Mouse (Mus musculus) MEL-GATA-1-ER (cell line): ENCODE measurements around the gene Cdc42bpa.

Source experiments
- DNase-seq: peaks from one replicate; pipeline ENCODE4 v3.0.0-alpha.2; 2012; ENCODE audit warnings: low read depth; ENCODE audit errors: extremely low read depth

Cdc42bpa gene

DNA sequence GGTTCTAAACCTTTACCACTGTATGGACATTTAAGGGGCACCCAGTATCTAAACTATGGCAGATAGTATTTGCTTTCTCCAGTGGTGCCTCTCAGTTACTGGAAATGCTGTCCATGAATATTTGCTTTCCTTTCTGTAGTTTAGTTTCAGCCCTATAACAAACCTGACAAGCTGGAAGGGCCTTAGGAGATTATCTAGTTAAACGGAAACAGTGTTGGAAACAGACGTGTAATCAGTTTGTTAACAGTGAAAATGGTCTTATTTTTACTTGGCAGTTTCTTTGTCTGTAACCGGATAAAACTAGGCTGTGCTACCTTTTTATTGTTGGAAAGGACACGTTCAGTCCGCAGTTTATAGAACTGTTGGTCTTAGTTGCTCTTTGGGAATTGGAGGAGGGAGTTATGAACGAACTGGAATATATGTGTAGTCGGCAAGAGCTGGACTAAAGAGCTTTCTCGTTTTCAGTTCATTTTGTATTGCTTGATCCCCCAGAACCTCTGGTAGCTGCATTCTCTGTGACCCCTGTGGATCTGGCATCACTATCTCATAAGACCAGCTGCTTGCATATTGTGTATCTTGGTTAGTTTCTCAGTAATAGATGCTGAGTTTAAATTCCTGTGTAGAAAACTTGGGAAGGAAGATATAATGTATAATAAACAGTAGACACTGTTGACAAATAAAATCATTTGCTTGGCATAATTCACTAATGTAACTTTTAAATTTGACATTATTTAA is 70.5 kb downstream of the Cdc42bpa start:
- peak; percentile 61 for DNase-seq

DNA sequence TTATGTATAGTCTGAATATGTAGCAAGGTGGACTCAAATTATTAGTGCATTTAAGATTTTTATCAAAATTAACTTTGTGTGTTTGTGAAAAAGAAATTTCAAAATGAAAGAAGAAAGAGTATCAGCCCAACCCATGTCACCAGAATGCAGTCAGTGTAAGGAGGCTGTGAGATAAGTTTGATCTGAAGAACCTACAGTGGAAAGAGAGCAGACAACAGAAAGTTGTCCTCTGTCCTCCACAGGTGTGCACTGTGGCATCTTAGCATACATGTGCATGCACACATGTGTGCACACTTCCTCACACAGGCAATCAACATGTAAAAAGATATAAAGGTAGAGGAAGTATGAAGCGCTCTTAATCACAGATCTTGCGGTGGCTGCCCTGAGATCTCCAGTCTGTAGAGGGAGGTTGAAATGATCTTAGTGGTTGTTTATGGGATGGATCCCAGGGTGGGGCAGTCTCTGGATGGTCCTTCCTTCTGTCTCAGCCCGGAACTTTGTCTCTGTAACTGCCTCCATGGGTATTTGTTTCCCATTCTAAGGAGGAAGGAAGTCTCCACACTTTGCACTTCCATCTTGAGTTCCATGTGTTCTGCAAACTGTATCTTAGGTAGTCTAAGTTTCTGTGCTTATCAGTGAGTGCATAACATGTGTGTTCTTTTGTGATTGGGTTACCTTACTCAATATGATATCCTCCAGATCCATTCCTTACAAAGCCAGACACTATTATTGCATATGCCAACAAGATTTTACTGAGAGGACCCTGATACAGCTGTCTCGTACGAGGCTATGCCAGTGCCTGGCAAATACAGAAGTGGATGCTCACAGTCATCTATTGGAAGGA is 71.7 kb downstream of the Cdc42bpa start:
- peak; percentile 49 for DNase-seq

- DNase-seq, result no peak
Observed at GRCm38 (mm10) chr1:180037461-180037860, 77.2 kb downstream of the Cdc42bpa start.

DNA sequence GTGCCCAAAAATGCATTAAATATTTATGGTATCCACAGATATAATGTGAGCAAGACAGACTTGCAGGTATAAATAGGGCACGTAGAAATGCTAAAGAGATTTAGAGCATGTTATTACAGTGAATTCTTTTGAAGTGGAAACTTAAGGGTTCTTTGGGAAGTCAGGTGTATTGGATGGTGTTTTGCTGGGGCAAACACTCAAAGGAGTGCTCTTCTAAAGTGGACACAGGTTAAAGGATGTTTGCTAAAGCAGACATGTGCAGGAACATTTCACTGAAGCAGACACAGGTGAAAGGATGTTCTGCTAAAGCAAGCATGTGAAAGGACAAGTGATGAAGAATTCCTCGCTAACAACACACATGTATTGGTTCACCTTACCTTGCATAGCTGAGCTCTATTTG is 83.9 kb downstream of the Cdc42bpa start:
- no peak for DNase-seq

- no peak for DNase-seq
Observed at GRCm38 (mm10) chr1:180045172-180045571, 84.9 kb downstream of the Cdc42bpa start.

DNA sequence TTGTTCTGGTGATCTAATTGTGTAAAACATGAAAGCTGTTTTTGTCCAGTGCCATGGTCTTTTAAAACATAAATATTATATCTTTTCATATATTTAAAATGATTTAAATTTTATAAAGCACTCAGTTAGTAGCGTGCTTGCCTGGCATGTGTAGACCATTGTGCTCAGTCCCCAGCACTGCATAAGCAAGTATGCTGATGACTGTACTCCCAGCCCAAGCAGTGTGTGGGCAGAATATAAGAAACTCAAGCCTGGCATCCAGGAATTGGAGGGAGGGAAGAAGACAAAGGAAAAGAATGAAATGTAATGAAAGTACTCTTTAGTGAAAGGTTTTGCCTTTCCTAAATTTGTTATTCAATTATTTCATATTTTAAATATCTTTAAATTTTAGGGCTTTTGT is 128.9 kb downstream of the Cdc42bpa start:
- DNase-seq, result no peak

DNA sequence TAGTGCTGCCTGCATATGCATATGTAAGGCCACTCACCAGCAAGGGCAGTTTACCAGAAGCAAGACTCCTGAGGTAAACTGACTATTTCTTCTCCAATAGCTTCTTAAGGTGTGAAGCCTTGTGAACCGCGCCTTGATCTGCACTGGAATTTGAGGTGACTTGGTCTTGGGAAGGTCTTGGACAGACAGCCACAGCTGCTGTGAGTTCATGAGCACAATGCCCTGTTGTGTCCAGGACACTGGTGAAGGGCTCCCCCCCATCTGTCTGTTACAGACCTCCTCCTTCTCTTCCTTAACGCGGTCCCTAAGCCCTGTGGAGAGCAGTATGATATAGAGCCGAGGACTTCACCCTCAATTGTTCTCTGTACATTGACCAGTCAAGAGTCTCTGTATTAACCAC is 138.2 kb downstream of the Cdc42bpa start:
- DNase-seq, result no peak

GRCm38 (mm10) chr1:180104567-180104966 is 144.3 kb downstream of the Cdc42bpa start:
- DNase-seq, result no peak

DNA sequence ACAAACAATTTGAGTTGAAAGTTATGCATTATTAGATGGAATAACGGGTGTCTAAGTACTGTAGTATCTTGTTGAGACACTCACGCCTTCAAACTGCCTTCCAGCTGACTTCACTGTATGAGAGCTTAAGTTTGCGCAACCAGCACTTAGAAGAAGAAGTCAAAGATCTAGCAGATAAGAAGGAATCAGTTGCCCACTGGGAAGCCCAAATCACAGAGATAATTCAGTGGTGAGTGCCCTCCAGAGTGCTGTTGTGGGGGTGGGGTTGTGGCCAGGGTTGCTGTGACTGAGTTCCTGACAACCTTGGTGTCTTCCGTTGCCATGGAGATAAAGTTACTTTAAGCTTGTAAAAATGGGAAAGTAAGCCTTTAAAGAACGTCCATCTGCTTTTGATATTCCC is 148.8 kb downstream of the Cdc42bpa start:
- no peak for DNase-seq

DNA sequence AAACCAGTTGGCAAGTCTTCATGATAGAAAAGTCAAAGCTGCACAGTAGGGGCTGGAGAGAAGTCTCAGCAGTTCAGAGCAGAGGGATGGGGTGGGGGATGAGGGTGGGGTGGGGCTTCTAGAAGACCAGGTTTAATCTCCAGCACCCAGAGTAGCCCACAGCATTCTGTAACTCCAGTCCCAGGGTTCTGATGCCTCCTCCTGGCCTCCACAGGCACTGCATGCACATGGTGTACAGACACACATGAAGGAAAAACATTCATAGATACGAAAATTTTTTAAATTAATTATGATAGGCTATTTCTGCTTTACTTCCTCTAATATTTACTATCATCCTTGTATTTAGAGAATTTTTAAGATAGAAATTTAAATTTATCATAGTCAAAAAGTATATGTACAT is 156.3 kb downstream of the Cdc42bpa start:
- DNase-seq, result no peak

- DNase-seq, result no peak
Observed at GRCm38 (mm10) chr1:180118233-180118632, 158.0 kb downstream of the Cdc42bpa start.

DNA sequence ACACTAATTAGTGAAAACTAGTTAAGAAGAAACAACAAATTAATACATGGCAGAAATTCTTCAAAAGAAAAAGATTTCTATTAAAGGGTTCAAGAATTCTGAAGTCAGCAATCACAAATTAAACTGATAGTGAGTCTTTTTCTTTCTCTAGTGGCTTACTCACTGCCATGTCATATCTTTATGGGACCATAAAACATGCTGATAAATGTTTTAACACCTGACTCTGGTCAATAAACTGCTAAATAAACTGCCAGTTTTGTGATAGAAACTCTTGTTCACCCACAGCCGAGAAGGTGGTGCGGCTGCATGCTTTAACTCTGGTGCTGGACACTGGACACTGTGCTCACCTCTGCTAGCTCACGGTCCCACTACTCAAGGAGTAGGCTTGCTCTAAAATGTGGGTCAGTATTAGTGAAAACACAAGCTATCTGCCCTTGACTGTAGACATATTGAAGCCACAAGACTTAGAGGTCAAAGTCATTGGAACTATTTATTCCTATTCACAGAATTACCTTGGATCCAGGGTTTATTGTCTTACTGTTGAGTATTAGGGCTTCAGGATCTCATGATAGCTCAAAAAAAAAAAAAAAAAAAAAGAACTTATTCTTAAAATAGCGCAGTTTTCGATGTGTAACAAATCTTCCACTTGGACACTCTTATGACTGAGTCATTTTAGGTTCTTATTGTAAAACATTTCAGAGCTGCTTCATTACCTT is 168.0 kb downstream of the Cdc42bpa start:
- no peak for DNase-seq

DNA sequence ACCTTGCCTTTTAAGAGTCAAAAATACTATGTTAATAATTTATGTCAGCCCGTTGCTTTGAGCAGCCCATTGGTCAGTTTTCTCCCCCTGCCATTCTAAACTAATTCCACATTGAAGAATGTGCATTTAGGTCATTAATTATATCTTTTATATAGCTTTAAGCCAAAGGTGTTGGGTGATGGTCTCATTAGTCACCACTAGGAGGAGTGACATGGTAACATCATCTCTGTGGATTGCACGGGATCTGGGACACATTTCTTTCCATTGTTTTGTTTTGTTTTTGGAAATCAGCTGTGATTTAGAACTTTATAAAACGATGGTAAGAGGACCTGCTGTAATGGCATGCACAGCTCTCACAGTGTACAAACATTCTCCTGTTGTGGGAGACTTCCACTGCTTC is 171.1 kb downstream of the Cdc42bpa start:
- peak; percentile 30 for DNase-seq

DNA sequence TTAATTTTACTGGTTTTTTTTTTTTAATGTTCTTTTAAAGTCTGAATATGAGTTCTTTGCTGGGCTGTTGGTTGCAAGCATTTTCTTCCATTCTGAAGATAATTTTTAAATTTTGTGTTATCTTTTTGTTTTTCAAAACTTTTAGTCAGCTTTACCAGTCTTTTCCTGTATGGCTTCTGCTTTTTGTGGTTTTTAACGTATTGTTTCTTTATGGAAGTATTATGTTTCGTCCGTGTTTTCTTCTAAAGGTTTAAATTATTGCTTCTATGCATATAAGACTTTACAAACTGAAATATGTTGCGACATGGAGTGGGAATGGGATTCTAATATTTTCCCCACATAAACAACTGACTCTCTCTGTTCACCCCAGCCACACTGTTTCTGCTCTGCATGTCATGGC is 171.9 kb downstream of the Cdc42bpa start:
- peak; percentile 34 for DNase-seq

DNA sequence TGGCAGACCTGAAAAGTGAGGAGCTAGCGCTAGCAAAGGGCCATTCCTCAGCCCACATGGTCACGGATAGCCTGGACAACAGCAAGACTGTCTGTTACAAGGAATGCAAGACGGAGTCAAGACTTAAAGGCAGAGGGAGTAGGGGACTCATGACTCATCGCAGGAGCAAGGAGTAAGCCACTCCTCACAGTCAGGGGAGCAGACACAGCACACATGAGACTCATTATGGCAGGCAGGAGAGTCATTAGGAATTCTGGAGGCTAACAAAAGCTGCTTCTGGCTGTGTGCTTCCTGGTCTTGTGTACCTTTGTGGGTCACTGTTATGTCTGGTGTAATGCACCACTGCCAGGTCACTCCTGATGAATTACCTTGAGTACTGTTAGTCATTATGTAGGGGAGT is 178.9 kb downstream of the Cdc42bpa start:
- DNase-seq, result no peak

- no peak for DNase-seq
Observed at GRCm38 (mm10) chr1:180140970-180141369, 180.7 kb downstream of the Cdc42bpa start.

DNA sequence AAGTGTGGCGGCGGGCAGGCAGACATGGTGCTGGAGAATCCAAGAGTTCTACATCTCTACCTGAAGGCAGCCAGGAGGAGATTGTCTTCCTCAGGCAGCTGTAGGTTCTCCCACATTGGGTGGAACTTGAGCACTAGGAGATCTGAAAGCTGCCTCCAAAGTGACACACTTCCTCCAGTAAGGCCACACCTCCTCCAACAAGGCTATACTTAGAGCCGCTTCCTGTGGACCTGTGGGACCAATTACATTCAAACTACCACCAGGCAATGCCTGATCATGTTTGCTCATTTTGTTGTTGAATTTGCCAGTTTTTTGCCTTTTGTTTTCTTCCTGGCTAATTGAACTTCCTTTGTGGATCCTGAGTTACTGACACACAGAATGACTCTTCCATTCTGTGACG is 187.8 kb downstream of the Cdc42bpa start:
- peak; percentile 59 for DNase-seq

DNA sequence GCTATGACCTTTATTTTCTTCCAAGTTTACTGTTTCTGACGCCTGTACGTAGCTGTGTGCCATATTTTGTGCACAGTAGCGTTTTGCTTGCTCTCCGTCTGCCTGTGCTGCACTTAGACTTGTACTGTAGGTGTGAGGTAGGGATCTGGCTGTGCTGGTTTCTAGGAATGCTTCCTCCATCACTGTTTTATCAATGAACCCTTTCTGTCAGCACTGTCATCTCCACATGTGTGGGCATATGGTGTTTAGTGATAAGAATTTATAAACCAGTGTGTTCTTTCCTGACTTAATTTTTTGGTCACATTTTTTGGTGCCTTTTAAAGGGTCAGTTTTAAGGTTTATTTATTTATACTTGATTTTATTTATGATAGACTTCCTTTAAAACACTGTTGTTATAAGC is 188.3 kb downstream of the Cdc42bpa start:
- peak; percentile 75 for DNase-seq

GRCm38 (mm10) chr1:180151191-180151590 is 190.9 kb downstream of the Cdc42bpa start:
- no peak for DNase-seq

GRCm38 (mm10) chr1:180158648-180159047 is 198.4 kb downstream of the Cdc42bpa start:
- DNase-seq, result no peak

GRCm38 (mm10) chr1:180160545-180160944 is 200.3 kb downstream of the Cdc42bpa start:
- DNase-seq, result no peak

GRCm38 (mm10) chr1:180161160-180161559 is 200.9 kb downstream of the Cdc42bpa start:
- DNase-seq, result no peak
